Mouse (Mus musculus): ENCODE measurements at regions not wholly inside any gene's neighbourhood (a gene's known extent, or its start where the extent isn't known, plus 50 kb on each side); places are given as distances from the start of the nearest gene placed in this dataset.

DNA sequence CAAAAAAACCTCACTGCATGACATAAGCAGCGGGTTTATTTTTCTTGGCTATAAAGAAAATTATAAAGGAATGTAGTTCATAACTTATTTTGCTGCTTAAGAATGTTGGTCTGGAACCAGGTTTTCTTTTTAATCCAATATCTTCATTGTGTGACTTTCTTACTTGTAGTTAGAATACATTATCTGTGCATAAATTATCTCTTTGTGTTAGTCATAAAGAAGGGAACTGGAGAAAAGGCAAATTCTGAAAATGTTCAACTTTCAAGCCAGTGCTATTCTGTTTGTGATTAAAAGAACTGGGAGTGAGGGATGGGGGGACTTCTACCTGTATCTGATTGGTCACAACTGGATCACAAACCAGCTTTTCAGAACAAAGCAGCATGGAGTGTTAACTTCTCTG is 551.1 kb upstream of the Cpxcr1 start:
- intact Hi-C loops (cut with DNase I): no loop called here
- no peak overlapping the region for H3K27ac ChIP-seq
- no peak for TF ChIP-seq CTCF (IDR thresholded peaks at IDR 0.05)
- DNase-seq (ENCODE audit: extremely low spot score in 1 of 2, low spot score in 2 of 2): no peak
- H3K4me3 ChIP-seq: no peak overlapping the region

DNA sequence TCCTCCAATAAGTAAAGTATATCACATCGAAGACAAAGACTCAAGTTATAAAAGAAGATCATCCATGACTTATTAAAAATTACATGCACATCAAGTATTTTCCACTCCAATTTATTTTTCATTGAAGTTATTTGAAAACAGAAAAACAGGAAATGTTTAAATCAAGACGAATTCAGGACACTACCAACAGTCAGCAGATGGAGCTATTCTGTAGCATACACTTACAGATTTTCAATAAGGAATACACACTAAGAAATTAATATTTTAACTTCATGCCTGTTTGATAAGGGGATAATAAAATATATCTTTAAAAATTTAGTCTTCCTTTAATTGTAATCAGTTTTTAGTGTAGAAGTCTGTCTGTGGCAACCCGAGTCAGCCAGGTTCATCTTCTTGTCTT is 519.3 kb upstream of the Cpxcr1 start:
- TF ChIP-seq CTCF (IDR thresholded peaks at IDR 0.05): peak; percentile 35
- H3K4me3 ChIP-seq: no peak overlapping the region

More for the DNA sequence above, 519.3 kb upstream of the Cpxcr1 start:
- no peak for DNase-seq (ENCODE audit: extremely low spot score in 1 of 2, low spot score in 2 of 2)
- H3K27ac ChIP-seq: no peak overlapping the region
- intact Hi-C loops (cut with DNase I): no loop called here
